Mouse (Mus musculus): ENCODE measurements around the gene Krtap1-5. TPM values are rescaled to one million over a fixed set of nuclear protein-coding genes. Genes with fewer than 3 reads are reported as not detected.
"Not testable (repeated sequence)": the region's sequence is repeated elsewhere in the genome, so short reads cannot be mapped to it uniquely, and the experiment has no call there.

Gene Krtap1-5
- not detected in 2 replicates for polyA plus RNA-seq (2014; fragmentation: Nextera tagmentation; extraction: Ambion mirVana)

- H3K27ac ChIP-seq (ENCODE audit: low read depth, low read length), result no peak within 1 kb of the TSS
- ATAC-seq (replicated peaks; ENCODE audit: low FRiP score) (no peak), DNase-seq (ENCODE audit: low spot score) (no peak)
- H3K9ac ChIP-seq (ENCODE audit: low read length), result no peak within 1 kb of the TSS
- no peak within 1 kb of the TSS for H3K4me3 ChIP-seq (ENCODE audit: low read depth, low read length)
- H3K27me3 ChIP-seq (ENCODE audit: control insufficient read depth, insufficient read depth, low read length), result no peaks in the 10 kb centered on the region
- 85% methylated on average over 6 of the region's 6 CpGs for WGBS
- H3K4me1 ChIP-seq (replicated peaks; ENCODE audit: control insufficient read depth, insufficient read depth, low read length), result no peaks in the 10 kb centered on the region
- H3K4me2 ChIP-seq (ENCODE audit: low read depth, low read length, severe bottlenecking), result no peak within 1 kb of the TSS
- no peaks in the 10 kb centered on the region for H3K36me3 ChIP-seq (ENCODE audit: control insufficient read depth, insufficient read depth, low read length)
- no peaks in the 10 kb centered on the region for H3K9me3 ChIP-seq (ENCODE audit: control insufficient read depth, low read length)
These were observed at the start of gene Krtap1-5 for GRCm38 (mm10) chr11:99580636-99581035. Gene Krtap1-5, minus strand, starts transcription at chr11:99581016.

- DNase-seq (ENCODE audit: low spot score) (no peak), ATAC-seq (replicated peaks; ENCODE audit: low FRiP score) (no peak)
- WGBS, result 82% methylated on average over 4 of the region's 4 CpGs
These were observed 47.3 kb upstream of the Krtap1-5 start, which contains the start of gene Krtap4-1 for GRCm38 (mm10) chr11:99628138-99628537. Gene Krtap4-1, minus strand, starts transcription at chr11:99628238.

GRCm38 (mm10) chr11:99620335-99620734 lies 39.5 kb upstream of the Krtap1-5 start, which contains the start of gene Gm11562:
Gene Gm11562, minus strand, starts transcription at chr11:99620435.
- ATAC-seq (replicated peaks; ENCODE audit: low FRiP score), result no peak

More at GRCm38 (mm10) chr11:99628138-99628537, 47.3 kb upstream of the Krtap1-5 start, which contains the start of gene Krtap4-1:
- H3K4me2 ChIP-seq (ENCODE audit: low read depth, low read length, severe bottlenecking), result no peak within 1 kb of the TSS
- no peaks in the 10 kb centered on the region for H3K9me3 ChIP-seq (ENCODE audit: control insufficient read depth, low read length)
- no peaks in the 10 kb centered on the region for H3K36me3 ChIP-seq (ENCODE audit: control insufficient read depth, insufficient read depth, low read length)
- H3K4me1 ChIP-seq (replicated peaks; ENCODE audit: control insufficient read depth, insufficient read depth, low read length), result no peaks in the 10 kb centered on the region
- no peak within 1 kb of the TSS for H3K27ac ChIP-seq (ENCODE audit: low read depth, low read length)
- no peak within 1 kb of the TSS for H3K9ac ChIP-seq (ENCODE audit: low read length)
- no peak within 1 kb of the TSS for H3K4me3 ChIP-seq (ENCODE audit: low read depth, low read length)
- no peaks in the 10 kb centered on the region for H3K27me3 ChIP-seq (ENCODE audit: control insufficient read depth, insufficient read depth, low read length)

GRCm38 (mm10) chr11:99614796-99615363 lies 34.1 kb upstream of the Krtap1-5 start, which contains the start of gene Krtap2-4:
Gene Krtap2-4, minus strand, starts transcription at chr11:99614846.
- no peaks in the 10 kb centered on the region for H3K27me3 ChIP-seq (ENCODE audit: control insufficient read depth, insufficient read depth, low read length)
- no peak within 1 kb of the TSS for H3K4me2 ChIP-seq (ENCODE audit: low read depth, low read length, severe bottlenecking)
- no peak within 1 kb of the TSS for H3K9ac ChIP-seq (ENCODE audit: low read length)
- no peaks in the 10 kb centered on the region for H3K36me3 ChIP-seq (ENCODE audit: control insufficient read depth, insufficient read depth, low read length)
- H3K9me3 ChIP-seq (ENCODE audit: control insufficient read depth, low read length), result no peaks in the 10 kb centered on the region
- H3K27ac ChIP-seq (ENCODE audit: low read depth, low read length), result no peak within 1 kb of the TSS
- DNase-seq (ENCODE audit: low spot score) (no peak), ATAC-seq (replicated peaks; ENCODE audit: low FRiP score) (no peak)
- H3K4me3 ChIP-seq (ENCODE audit: low read depth, low read length), result no peak within 1 kb of the TSS
- WGBS, result 72% methylated on average over 3 of the region's 3 CpGs
- no peaks in the 10 kb centered on the region for H3K4me1 ChIP-seq (replicated peaks; ENCODE audit: control insufficient read depth, insufficient read depth, low read length)

More at GRCm38 (mm10) chr11:99620335-99620734, 39.5 kb upstream of the Krtap1-5 start, which contains the start of gene Gm11562:
- WGBS, result 89% methylated on average over 2 of the region's 2 CpGs
- Histone ChIP-seq H3K4me2 (ENCODE audit: low read depth, low read length, severe bottlenecking) (no peak within 1 kb of the TSS), H3K27ac (ENCODE audit: low read depth, low read length) (no peak within 1 kb of the TSS), H3K9ac (ENCODE audit: low read length) (no peak within 1 kb of the TSS), H3K27me3 (ENCODE audit: control insufficient read depth, insufficient read depth, low read length) (no peaks in the 10 kb centered on the region), H3K36me3 (ENCODE audit: control insufficient read depth, insufficient read depth, low read length) (no peaks in the 10 kb centered on the region), H3K4me3 (ENCODE audit: low read depth, low read length) (no peak within 1 kb of the TSS), H3K4me1 (replicated peaks; ENCODE audit: control insufficient read depth, insufficient read depth, low read length) (no peaks in the 10 kb centered on the region), H3K9me3 (ENCODE audit: control insufficient read depth, low read length) (no peaks in the 10 kb centered on the region)
- DNase-seq (ENCODE audit: low spot score), result no peak

- 78% methylated on average over 1 of the region's 2 CpGs for WGBS
- H3K9ac ChIP-seq (ENCODE audit: low read length); H3K9me3 ChIP-seq (ENCODE audit: control insufficient read depth, low read length); DNase-seq (ENCODE audit: low spot score); H3K4me2 ChIP-seq (ENCODE audit: low read depth, low read length, severe bottlenecking); H3K4me3 ChIP-seq (ENCODE audit: low read depth, low read length); H3K4me1 ChIP-seq (replicated peaks; ENCODE audit: control insufficient read depth, insufficient read depth, low read length); ATAC-seq (replicated peaks; ENCODE audit: low FRiP score); H3K36me3 ChIP-seq (ENCODE audit: control insufficient read depth, insufficient read depth, low read length); H3K27ac ChIP-seq (ENCODE audit: low read depth, low read length); H3K27me3 ChIP-seq (ENCODE audit: control insufficient read depth, insufficient read depth, low read length): not testable (repeated sequence)
These were observed 29.3 kb upstream of the Krtap1-5 start, which contains the start of gene Gm11937 for GRCm38 (mm10) chr11:99610089-99610488. Gene Gm11937, minus strand, starts transcription at chr11:99610189.

- ATAC-seq (replicated peaks; ENCODE audit: low FRiP score) (no peak), DNase-seq (ENCODE audit: low spot score) (no peak)
- Histone ChIP-seq H3K9ac (ENCODE audit: low read length) (no peak overlapping the region), H3K4me1 (replicated peaks; ENCODE audit: control insufficient read depth, insufficient read depth, low read length) (no peaks in the 10 kb centered on the region), H3K9me3 (ENCODE audit: control insufficient read depth, low read length) (no peaks in the 10 kb centered on the region), H3K4me2 (ENCODE audit: low read depth, low read length, severe bottlenecking) (no peak overlapping the region), H3K36me3 (ENCODE audit: control insufficient read depth, insufficient read depth, low read length) (no peaks in the 10 kb centered on the region), H3K27ac (ENCODE audit: low read depth, low read length) (no peak overlapping the region), H3K4me3 (ENCODE audit: low read depth, low read length) (no peak overlapping the region), H3K27me3 (ENCODE audit: control insufficient read depth, insufficient read depth, low read length) (no peaks in the 10 kb centered on the region)
- 78% methylated on average over 1 of the region's 1 CpGs for WGBS
These were observed 28.3 kb upstream of the Krtap1-5 start for GRCm38 (mm10) chr11:99609126-99609525.

GRCm38 (mm10) chr11:99603208-99603607 lies 22.4 kb upstream of the Krtap1-5 start, which contains the start of gene Gm11938:
Gene Gm11938, minus strand, starts transcription at chr11:99603308.
- not testable (repeated sequence) for ATAC-seq (replicated peaks; ENCODE audit: low FRiP score); H3K9ac ChIP-seq (ENCODE audit: low read length); H3K4me3 ChIP-seq (ENCODE audit: low read depth, low read length); H3K4me2 ChIP-seq (ENCODE audit: low read depth, low read length, severe bottlenecking); H3K27ac ChIP-seq (ENCODE audit: low read depth, low read length); H3K9me3 ChIP-seq (ENCODE audit: control insufficient read depth, low read length); H3K4me1 ChIP-seq (replicated peaks; ENCODE audit: control insufficient read depth, insufficient read depth, low read length); DNase-seq (ENCODE audit: low spot score); H3K27me3 ChIP-seq (ENCODE audit: control insufficient read depth, insufficient read depth, low read length); H3K36me3 ChIP-seq (ENCODE audit: control insufficient read depth, insufficient read depth, low read length)
- whole genome bisulfite sequencing, result 80% methylated on average over 1 of the region's 1 CpGs

- H3K4me2 ChIP-seq (ENCODE audit: low read depth, low read length, severe bottlenecking); H3K9ac ChIP-seq (ENCODE audit: low read length); H3K4me1 ChIP-seq (replicated peaks; ENCODE audit: control insufficient read depth, insufficient read depth, low read length); H3K9me3 ChIP-seq (ENCODE audit: control insufficient read depth, low read length); H3K27ac ChIP-seq (ENCODE audit: low read depth, low read length); H3K36me3 ChIP-seq (ENCODE audit: control insufficient read depth, insufficient read depth, low read length); ATAC-seq (replicated peaks; ENCODE audit: low FRiP score); DNase-seq (ENCODE audit: low spot score); H3K4me3 ChIP-seq (ENCODE audit: low read depth, low read length); H3K27me3 ChIP-seq (ENCODE audit: control insufficient read depth, insufficient read depth, low read length): not testable (repeated sequence)
- WGBS, result 80% methylated on average over 6 of the region's 6 CpGs
These were observed 16.9 kb upstream of the Krtap1-5 start, which contains the start of gene Krtap9-3 for GRCm38 (mm10) chr11:99597742-99598141. Gene Krtap9-3, minus strand, starts transcription at chr11:99598105.

- Histone ChIP-seq H3K4me1 (replicated peaks; ENCODE audit: control insufficient read depth, insufficient read depth, low read length) (no peaks in the 10 kb centered on the region), H3K9ac (ENCODE audit: low read length) (no peak within 1 kb of the TSS), H3K4me2 (ENCODE audit: low read depth, low read length, severe bottlenecking) (no peak within 1 kb of the TSS), H3K27ac (ENCODE audit: low read depth, low read length) (no peak within 1 kb of the TSS), H3K36me3 (ENCODE audit: control insufficient read depth, insufficient read depth, low read length) (no peaks in the 10 kb centered on the region), H3K9me3 (ENCODE audit: control insufficient read depth, low read length) (no peaks in the 10 kb centered on the region), H3K4me3 (ENCODE audit: low read depth, low read length) (no peak within 1 kb of the TSS), H3K27me3 (ENCODE audit: control insufficient read depth, insufficient read depth, low read length) (no peaks in the 10 kb centered on the region)
- no peak for ATAC-seq (replicated peaks; ENCODE audit: low FRiP score)
- DNase-seq (ENCODE audit: low spot score), result no peak
- 87% methylated on average over 6 of the region's 6 CpGs for WGBS
These were observed 10.2 kb upstream of the Krtap1-5 start, which contains the start of gene Krtap1-3 for GRCm38 (mm10) chr11:99590981-99591380. Gene Krtap1-3, minus strand, starts transcription at chr11:99591339.

All from forebrain, embryonic 11.5 days (tissue).